Mouse (Mus musculus): Measurements from ENCODE around the gene Slc2a9.

- no peak for TF ChIP-seq POLR2A (IDR thresholded peaks at IDR 0.05; ENCODE audit: low read depth, low read length)
- TF ChIP-seq CTCF (IDR thresholded peaks at IDR 0.05; ENCODE audit: extremely low read depth, insufficient read depth, insufficient read length, insufficient replicate concordance), result no peak
Observed at GRCm38 (mm10) chr5:38491763-38492162, 11.2 kb downstream of the Slc2a9 start.

Measured in spleen, adult 2 months (tissue).